Mouse (Mus musculus): ENCODE data around the gene Arrb1. TPM values are rescaled to one million over a fixed set of nuclear protein-coding genes. Genes with fewer than 3 reads are reported as not detected.

The Arrb1 gene
- polyA plus RNA-seq, 1 experiment from 2014 or later = 3.6 TPM

DNA sequence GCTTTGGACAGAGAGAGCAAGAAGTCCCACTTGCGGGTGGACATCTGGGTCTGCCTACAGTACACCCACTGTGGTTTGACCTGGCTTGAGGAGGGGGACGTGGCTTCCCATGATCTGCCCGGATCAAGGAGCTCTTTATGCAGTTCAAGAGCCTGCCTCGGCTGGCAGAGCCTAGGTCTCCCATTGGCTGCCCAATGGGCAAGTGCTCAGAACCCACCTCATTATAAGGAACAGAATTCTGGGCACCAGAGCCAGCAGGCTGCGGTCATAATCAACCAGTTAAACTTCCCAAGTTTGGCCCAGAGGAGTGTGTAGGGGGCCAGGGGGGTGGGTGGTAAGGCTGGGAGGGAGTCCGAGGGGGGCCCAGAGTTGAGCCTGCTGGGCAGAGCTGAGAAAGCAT lies 9.0 kb downstream of the Arrb1 start:
- peaks cover 32% of the 10 kb centered on the region for H3K4me1 ChIP-seq (ENCODE audit: control insufficient read depth, insufficient read depth, low read length)
- H3K9me3 ChIP-seq (ENCODE audit: control insufficient read depth, low read length) = no peaks in the 10 kb centered on the region
- H3K36me3 ChIP-seq (ENCODE audit: control insufficient read depth, insufficient read depth, low read length) = no peaks in the 10 kb centered on the region
- 71% methylated on average over 6 of the region's 6 CpGs for WGBS
- no peak overlapping the region for H3K4me3 ChIP-seq (ENCODE audit: low read length)
- no peak for ATAC-seq (ENCODE audit: low FRiP score, low TSS enrichment)
- no peak overlapping the region for H3K4me2 ChIP-seq (replicated peaks; ENCODE audit: low read depth, low read length)
- no peaks in the 10 kb centered on the region for H3K27me3 ChIP-seq (ENCODE audit: control insufficient read depth, insufficient read depth, low read length)
- H3K9ac ChIP-seq (ENCODE audit: low read depth, low read length) = no peak overlapping the region
- H3K27ac ChIP-seq (ENCODE audit: low read depth, low read length) = no peak overlapping the region

DNA sequence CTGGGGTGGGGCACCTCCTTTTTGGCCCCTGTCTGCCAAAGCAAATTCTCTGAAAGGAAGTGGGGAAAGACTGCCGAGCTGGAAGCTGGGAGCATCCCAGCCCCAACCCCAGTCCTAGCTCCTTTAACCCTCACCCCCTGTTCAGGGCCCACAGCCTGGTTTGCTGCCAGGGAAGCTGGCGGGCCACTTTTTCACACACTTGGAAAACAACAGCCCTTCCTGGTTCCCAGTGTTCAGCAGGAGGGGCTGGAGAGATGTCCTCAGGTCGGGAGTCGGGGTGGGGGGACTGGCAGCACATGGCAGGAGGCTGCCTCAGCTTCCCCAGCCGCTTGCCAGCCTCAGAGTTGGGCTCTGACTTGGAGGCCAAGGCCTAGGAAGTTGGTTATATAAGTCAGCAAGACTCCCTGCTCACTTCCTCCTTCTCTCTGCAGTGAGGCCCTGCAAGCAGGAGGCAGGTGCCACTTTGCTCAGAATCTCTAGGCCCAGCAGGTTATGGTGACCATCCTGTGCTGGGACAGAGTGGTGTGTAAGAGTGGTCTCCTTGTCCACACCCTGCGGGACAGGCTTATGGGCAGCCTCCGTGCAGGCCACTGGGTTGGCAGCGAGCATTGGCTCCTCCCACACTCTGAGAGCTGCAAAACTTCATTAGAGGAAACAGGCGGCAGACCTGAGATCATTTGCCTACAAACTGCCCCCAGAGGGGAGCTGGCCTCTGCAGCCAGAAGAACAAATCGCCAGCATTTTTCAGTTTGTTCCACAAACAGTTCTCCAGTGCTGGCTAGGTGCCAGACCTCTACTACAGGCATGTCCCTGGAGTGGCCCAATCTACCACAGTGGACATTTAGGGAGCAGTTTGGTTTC lies 10.8 kb downstream of the Arrb1 start:
- Histone ChIP-seq H3K4me2 (replicated peaks; ENCODE audit: low read depth, low read length) (no peak overlapping the region), H3K9ac (ENCODE audit: low read depth, low read length) (peak overlapping the region; percentile 5; the same call in 1 of the 2 replicates), H3K4me1 (ENCODE audit: control insufficient read depth, insufficient read depth, low read length) (peaks cover 24% of the 10 kb centered on the region; the same call in 1 of the 2 replicates), H3K9me3 (ENCODE audit: control insufficient read depth, low read length) (no peaks in the 10 kb centered on the region), H3K27me3 (ENCODE audit: control insufficient read depth, insufficient read depth, low read length) (no peaks in the 10 kb centered on the region), H3K27ac (ENCODE audit: low read depth, low read length) (peak overlapping the region; percentile 74), H3K4me3 (ENCODE audit: low read length) (no peak overlapping the region), H3K36me3 (ENCODE audit: control insufficient read depth, insufficient read depth, low read length) (no peaks in the 10 kb centered on the region)
- WGBS = 30% methylated on average over 10 of the region's 10 CpGs
- ATAC-seq (ENCODE audit: low FRiP score, low TSS enrichment) = peak; percentile 74

DNA sequence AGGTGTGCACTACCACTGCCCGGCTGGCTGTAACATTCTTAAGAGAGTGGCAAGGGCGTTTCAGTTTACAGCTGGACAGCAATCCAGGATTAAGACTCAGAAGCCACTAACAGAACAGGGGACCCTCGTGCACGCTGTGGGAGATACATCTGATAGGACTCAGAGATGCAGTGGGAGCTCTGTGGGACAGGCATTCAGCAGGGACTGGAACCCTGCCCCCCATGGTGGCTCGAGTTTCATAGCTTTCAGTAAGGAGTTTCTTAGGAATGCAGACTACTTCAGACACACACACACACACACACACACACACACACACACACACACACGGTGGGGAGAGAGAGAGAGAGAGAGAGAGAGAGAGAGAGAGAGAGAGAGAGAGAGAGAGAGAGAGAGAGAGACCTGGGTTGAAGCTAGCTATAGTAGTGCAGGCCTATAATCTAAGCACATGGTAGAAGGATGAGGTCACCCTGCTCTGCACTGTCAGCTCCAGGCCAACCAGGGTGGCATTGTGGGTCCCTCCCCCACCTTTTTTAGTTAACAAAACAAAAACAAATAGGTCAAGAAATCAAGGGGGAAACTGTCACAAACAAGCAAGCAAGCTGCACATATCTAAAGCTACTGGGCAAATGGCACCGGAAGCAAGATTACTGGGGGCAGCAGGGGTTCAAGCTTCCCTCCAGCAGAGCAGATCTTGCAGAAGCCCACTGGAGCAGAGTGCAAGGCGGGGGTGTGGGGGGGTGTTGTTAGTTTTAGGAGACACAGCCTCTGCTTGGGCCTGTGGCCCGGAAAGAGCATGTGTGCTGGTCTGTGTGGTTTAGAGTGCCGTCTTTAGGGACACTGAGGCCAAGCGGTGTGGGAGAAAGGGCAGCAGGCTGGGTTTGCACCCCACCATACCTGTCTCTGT lies 12.6 kb downstream of the Arrb1 start:
- peak; percentile 61 for ATAC-seq (ENCODE audit: low FRiP score, low TSS enrichment)
- H3K9me3 ChIP-seq (ENCODE audit: control insufficient read depth, low read length) = no peaks in the 10 kb centered on the region
- no peak overlapping the region for H3K4me2 ChIP-seq (replicated peaks; ENCODE audit: low read depth, low read length)
- WGBS = 32% methylated on average over 11 of the region's 11 CpGs
- H3K27ac ChIP-seq (ENCODE audit: low read depth, low read length) = peak overlapping the region; percentile 17; the same call in 1 of the 2 replicates
- H3K36me3 ChIP-seq (ENCODE audit: control insufficient read depth, insufficient read depth, low read length) = no peaks in the 10 kb centered on the region
- peaks cover 24% of the 10 kb centered on the region; the same call in 1 of the 2 replicates for H3K4me1 ChIP-seq (ENCODE audit: control insufficient read depth, insufficient read depth, low read length)
- H3K27me3 ChIP-seq (ENCODE audit: control insufficient read depth, insufficient read depth, low read length) = no peaks in the 10 kb centered on the region
- H3K9ac ChIP-seq (ENCODE audit: low read depth, low read length) = 0 out of 2 replicates have a peak overlapping the region, but pooled peaks have one; percentile 12
- no peak overlapping the region for H3K4me3 ChIP-seq (ENCODE audit: low read length)

DNA sequence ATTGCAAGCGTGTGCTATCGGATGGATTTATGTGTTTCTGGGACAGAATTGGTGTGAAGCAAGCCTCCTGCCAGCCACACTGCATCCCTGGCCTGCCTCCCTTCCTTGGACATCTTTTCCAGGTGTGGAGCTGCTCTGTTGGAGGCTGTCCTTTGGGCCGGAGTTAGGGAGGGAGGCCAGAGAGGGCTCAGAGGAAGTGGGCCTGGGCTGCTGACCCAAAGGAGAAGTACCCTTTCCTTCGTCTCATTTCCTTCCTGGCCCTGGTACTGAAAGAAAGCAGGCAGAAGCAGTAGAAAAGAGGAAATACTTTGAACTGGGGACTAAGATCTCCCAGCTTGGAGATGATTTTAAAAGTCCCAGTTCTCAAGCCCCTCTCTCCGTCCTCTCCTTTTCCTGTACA lies 14.4 kb downstream of the Arrb1 start:
- H3K4me2 ChIP-seq (replicated peaks; ENCODE audit: low read depth, low read length) = no peak overlapping the region
- H3K9ac ChIP-seq (ENCODE audit: low read depth, low read length) = no peak overlapping the region
- no peaks in the 10 kb centered on the region for H3K36me3 ChIP-seq (ENCODE audit: control insufficient read depth, insufficient read depth, low read length)
- no peak overlapping the region for H3K27ac ChIP-seq (ENCODE audit: low read depth, low read length)
- WGBS = 85% methylated on average over 5 of the region's 5 CpGs
- peaks cover 38% of the 10 kb centered on the region for H3K4me1 ChIP-seq (ENCODE audit: control insufficient read depth, insufficient read depth, low read length)
- no peak overlapping the region for H3K4me3 ChIP-seq (ENCODE audit: low read length)
- no peaks in the 10 kb centered on the region for H3K9me3 ChIP-seq (ENCODE audit: control insufficient read depth, low read length)
- no peaks in the 10 kb centered on the region for H3K27me3 ChIP-seq (ENCODE audit: control insufficient read depth, insufficient read depth, low read length)
- no peak for ATAC-seq (ENCODE audit: low FRiP score, low TSS enrichment)

DNA sequence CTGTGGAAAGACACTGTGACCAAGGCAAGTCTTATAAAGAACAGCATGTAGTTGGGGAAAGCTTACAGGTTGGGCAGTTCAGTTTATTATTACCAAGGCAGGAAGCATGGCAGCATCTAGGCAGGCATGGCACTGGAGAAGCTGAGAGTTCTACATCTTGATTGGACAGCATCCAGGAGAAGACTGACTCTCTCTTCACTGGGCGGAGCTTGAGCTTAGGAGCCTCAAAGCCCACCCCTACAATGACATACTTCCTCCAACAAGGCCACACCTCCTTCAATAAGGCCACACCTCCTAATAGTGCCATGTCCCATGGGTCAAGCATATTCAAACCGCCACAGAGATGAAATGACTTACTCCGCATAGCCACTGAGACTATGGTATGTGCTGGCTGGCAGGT lies 16.4 kb downstream of the Arrb1 start:
- Histone ChIP-seq H3K36me3 (ENCODE audit: control insufficient read depth, insufficient read depth, low read length) (no peaks in the 10 kb centered on the region), H3K9me3 (ENCODE audit: control insufficient read depth, low read length) (no peaks in the 10 kb centered on the region), H3K4me3 (ENCODE audit: low read length) (no peak overlapping the region), H3K27me3 (ENCODE audit: control insufficient read depth, insufficient read depth, low read length) (no peaks in the 10 kb centered on the region), H3K9ac (ENCODE audit: low read depth, low read length) (no peak overlapping the region), H3K4me1 (ENCODE audit: control insufficient read depth, insufficient read depth, low read length) (peaks cover 25% of the 10 kb centered on the region), H3K4me2 (replicated peaks; ENCODE audit: low read depth, low read length) (no peak overlapping the region), H3K27ac (ENCODE audit: low read depth, low read length) (no peak overlapping the region)
- no peak for ATAC-seq (ENCODE audit: low FRiP score, low TSS enrichment)
- WGBS = 98% methylated on average over 3 of the region's 3 CpGs

DNA sequence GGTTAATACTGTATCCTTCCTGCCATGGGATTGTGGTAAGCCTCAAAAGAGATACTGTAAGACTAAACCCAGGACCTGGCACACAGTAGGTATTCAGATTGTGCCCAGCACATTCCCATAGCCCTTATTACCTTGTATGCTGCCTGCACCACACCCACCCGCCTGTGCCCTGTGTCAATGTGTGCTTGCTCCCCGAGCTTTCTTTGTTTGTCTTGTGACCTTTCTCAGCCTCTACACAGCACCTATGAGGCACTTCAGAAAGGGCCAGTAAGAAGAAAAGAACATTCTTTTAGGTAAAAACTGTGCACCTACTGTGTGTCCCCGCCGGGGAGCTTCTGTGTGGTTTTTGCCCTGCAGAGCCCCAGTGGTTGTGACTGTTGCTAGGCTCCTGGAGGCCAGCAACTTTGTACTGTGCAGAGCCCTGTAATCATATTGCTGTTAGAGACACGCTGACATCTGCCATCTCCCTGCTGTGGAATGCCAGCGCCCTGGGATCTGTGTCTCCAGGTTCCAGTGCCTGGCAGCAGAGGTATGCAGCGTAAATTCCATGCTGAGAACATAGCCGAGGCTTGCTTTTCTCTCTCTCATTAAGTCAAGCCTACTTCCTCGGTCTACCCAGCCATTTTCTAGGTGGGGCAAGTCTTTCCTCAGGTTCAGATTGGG lies 18.1 kb downstream of the Arrb1 start:
- no peak overlapping the region for H3K9ac ChIP-seq (ENCODE audit: low read depth, low read length)
- H3K4me2 ChIP-seq (replicated peaks; ENCODE audit: low read depth, low read length) = no peak overlapping the region
- ATAC-seq (ENCODE audit: low FRiP score, low TSS enrichment) = no peak

DNA sequence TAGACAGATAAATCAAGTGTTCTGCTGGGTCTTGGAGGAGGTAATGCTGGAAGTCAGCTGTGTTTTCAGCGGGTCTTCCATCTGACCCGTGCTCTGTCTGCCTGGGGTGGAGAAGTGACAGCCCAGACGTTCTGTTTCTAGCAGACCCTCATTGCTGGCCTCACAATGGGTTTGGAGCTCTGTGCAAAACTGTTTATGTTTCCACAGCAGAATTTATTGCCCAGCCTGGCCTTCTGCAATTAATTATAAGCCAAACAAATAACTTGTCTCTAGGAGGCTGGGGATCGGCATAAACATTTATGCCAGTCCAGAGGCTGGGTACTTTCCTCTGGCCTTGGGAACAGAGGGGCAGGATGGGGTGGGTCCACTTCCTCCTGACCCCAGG lies 18.6 kb downstream of the Arrb1 start:
- peak overlapping the region; percentile 65; the same call in 1 of the 2 replicates for H3K27ac ChIP-seq (ENCODE audit: low read depth, low read length)
- H3K27me3 ChIP-seq (ENCODE audit: control insufficient read depth, insufficient read depth, low read length) = no peaks in the 10 kb centered on the region
- no peaks in the 10 kb centered on the region for H3K9me3 ChIP-seq (ENCODE audit: control insufficient read depth, low read length)
- no peak overlapping the region for H3K9ac ChIP-seq (ENCODE audit: low read depth, low read length)
- peaks cover 15% of the 10 kb centered on the region for H3K4me1 ChIP-seq (ENCODE audit: control insufficient read depth, insufficient read depth, low read length)
- ATAC-seq (ENCODE audit: low FRiP score, low TSS enrichment) = peak; percentile 42; the same call in 1 of the 2 replicates
- no peak overlapping the region for H3K4me2 ChIP-seq (replicated peaks; ENCODE audit: low read depth, low read length)
- H3K4me3 ChIP-seq (ENCODE audit: low read length) = no peak overlapping the region
- 13% methylated on average over 4 of the region's 4 CpGs for WGBS
- H3K36me3 ChIP-seq (ENCODE audit: control insufficient read depth, insufficient read depth, low read length) = no peaks in the 10 kb centered on the region

More for the DNA sequence above, 18.1 kb downstream of the Arrb1 start:
- 48% methylated on average over 9 of the region's 9 CpGs for WGBS
- no peak overlapping the region for H3K4me3 ChIP-seq (ENCODE audit: low read length)
- H3K27me3 ChIP-seq (ENCODE audit: control insufficient read depth, insufficient read depth, low read length) = no peaks in the 10 kb centered on the region
- H3K27ac ChIP-seq (ENCODE audit: low read depth, low read length) = peak overlapping the region; percentile 65; the same call in 1 of the 2 replicates
- H3K4me1 ChIP-seq (ENCODE audit: control insufficient read depth, insufficient read depth, low read length) = peaks cover 15% of the 10 kb centered on the region
- no peaks in the 10 kb centered on the region for H3K36me3 ChIP-seq (ENCODE audit: control insufficient read depth, insufficient read depth, low read length)
- no peaks in the 10 kb centered on the region for H3K9me3 ChIP-seq (ENCODE audit: control insufficient read depth, low read length)

DNA sequence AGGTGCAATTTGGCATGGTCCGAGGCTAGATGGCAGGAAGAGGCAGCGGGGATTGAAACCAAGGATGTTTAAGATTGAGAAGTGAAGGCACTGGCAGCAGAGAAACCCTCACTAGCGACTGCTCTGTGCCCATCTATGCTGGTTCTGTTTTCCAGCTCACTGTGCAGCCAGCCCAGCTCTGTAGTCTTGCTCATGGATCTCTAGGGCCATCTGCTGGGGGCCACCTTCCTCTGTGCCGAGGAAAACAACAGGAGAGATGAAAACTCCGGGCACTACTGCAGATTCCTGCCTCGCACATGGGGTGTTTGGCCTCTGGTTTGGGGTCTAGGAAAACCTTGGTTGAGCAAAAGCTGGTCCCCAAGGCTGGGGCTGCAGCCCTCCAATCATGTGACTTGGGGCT lies 20.6 kb downstream of the Arrb1 start:
- H3K4me1 ChIP-seq (ENCODE audit: control insufficient read depth, insufficient read depth, low read length) = peaks cover 19% of the 10 kb centered on the region
- no peaks in the 10 kb centered on the region for H3K36me3 ChIP-seq (ENCODE audit: control insufficient read depth, insufficient read depth, low read length)
- ATAC-seq (ENCODE audit: low FRiP score, low TSS enrichment) = peak; percentile 30; the same call in 1 of the 2 replicates
- H3K9ac ChIP-seq (ENCODE audit: low read depth, low read length) = no peak overlapping the region
- no peaks in the 10 kb centered on the region for H3K9me3 ChIP-seq (ENCODE audit: control insufficient read depth, low read length)
- no peak overlapping the region for H3K4me2 ChIP-seq (replicated peaks; ENCODE audit: low read depth, low read length)
- 23% methylated on average over 6 of the region's 6 CpGs for WGBS
- H3K27me3 ChIP-seq (ENCODE audit: control insufficient read depth, insufficient read depth, low read length) = no peaks in the 10 kb centered on the region
- H3K4me3 ChIP-seq (ENCODE audit: low read length) = no peak overlapping the region
- no peak overlapping the region for H3K27ac ChIP-seq (ENCODE audit: low read depth, low read length)

Data from kidney, embryonic 14.5 days (tissue).